ENCODE assay signal across 26 mouse cellular contexts in genomic region chr7:45915011-45915410, GRCm38 (mm10). TPM values are rescaled to one million over a fixed set of nuclear protein-coding genes. Genes with fewer than 3 reads are reported as not detected.
A peak's percentile ranks its signal among the peaks of the same experiment; 100 is the strongest.
DNase-seq lines count a peak whose midpoint lies in the region; ATAC-seq and TF ChIP-seq lines count a peak whose summit lies in the region.
"Had no signal": no experiment of that assay in that cellular context is flagged by ENCODE, and none has a peak within 500 bp of the region (broad histone marks: within the 10 kb centered on the region; RNA-seq: fewer than 3 reads in every experiment).

No protein-coding gene starts in this region.

- H3K27me3 ChIP-seq in intestine, embryonic 16.5 days (replicated peaks; ENCODE audit: control insufficient read depth, insufficient read depth, low read length), result no peaks in the 10 kb centered on the region
- H3K27me3 ChIP-seq in intestine, postnatal 0 days (replicated peaks; ENCODE audit: control insufficient read depth, insufficient read depth, low read length), result no peaks in the 10 kb centered on the region
- H3K27me3 ChIP-seq in limb, embryonic 12.5 days, result no peaks in the 10 kb centered on the region
- no peaks in the 10 kb centered on the region for H3K27me3 ChIP-seq in heart, embryonic 12.5 days (replicated peaks)
- H3K27me3 ChIP-seq: forebrain, embryonic 13.5 days had no signal

- peaks cover 4% of the 10 kb centered on the region for H3K36me3 ChIP-seq in intestine, embryonic 16.5 days (ENCODE audit: control insufficient read depth, insufficient read depth, low read length)
- peaks cover 29% of the 10 kb centered on the region for H3K36me3 ChIP-seq in intestine, postnatal 0 days (ENCODE audit: control insufficient read depth, insufficient read depth)
- H3K36me3 ChIP-seq in limb, embryonic 12.5 days, result peaks cover 27% of the 10 kb centered on the region
- peaks cover 31% of the 10 kb centered on the region for H3K36me3 ChIP-seq in heart, embryonic 12.5 days

- DNase-seq in adrenal gland, postnatal 14 days, result peak; percentile 49
- DNase-seq in adrenal gland, adult 8-10 months, result no peak
- DNase-seq: cerebellum, adult 11 months; cerebellum, adult 2 months; cerebellum, adult 9-11 months; cerebellum, postnatal 25 days; gastrocnemius, postnatal 10 days; gastrocnemius, postnatal 36 days; heart, adult 2 months; kidney, adult 11 months had no signal

- no peak overlapping the region; the same call in 1 of the 2 replicates for H3K27ac ChIP-seq in intestine, embryonic 16.5 days (ENCODE audit: low read length)
- no peak overlapping the region for H3K27ac ChIP-seq in intestine, postnatal 0 days (ENCODE audit: low read depth, low read length)
- peak overlapping the region; percentile 3; the same call in 1 of the 2 replicates for H3K27ac ChIP-seq in limb, embryonic 12.5 days
- no peak overlapping the region for H3K27ac ChIP-seq in heart, embryonic 12.5 days (ENCODE audit: poor library complexity, severe bottlenecking)
- H3K27ac ChIP-seq: forebrain, embryonic 10.5 days; forebrain, embryonic 13.5 days; heart, adult 2 months; heart, embryonic 10.5 days; hindbrain, embryonic 12.5 days; hindbrain, postnatal 0 days had no signal

- ATAC-seq in intestine, embryonic 16.5 days, result no peak
- no peak for ATAC-seq in intestine, postnatal 0 days
- ATAC-seq in limb, embryonic 12.5 days (ENCODE audit: insufficient number of reproducible peaks, insufficient read depth, low FRiP score, low TSS enrichment, low read depth), result no peak
- ATAC-seq in heart, embryonic 12.5 days (ENCODE audit: insufficient number of reproducible peaks, low FRiP score), result no peak
- ATAC-seq: CD4-positive, CD25-positive, alpha-beta regulatory T cell, adult 4 months; forebrain, embryonic 13.5 days; forebrain, embryonic 16.5 days; hindbrain, postnatal 0 days; inflammation-experienced regulatory T-cells, adult 6 months had no signal

- 93% methylated on average over 5 of the region's 5 CpGs for WGBS in intestine, embryonic 16.5 days
- WGBS in intestine, postnatal 0 days, result 81% methylated on average over 5 of the region's 5 CpGs
- WGBS in limb, embryonic 12.5 days, result 80% methylated on average over 5 of the region's 5 CpGs
- 85% methylated on average over 5 of the region's 5 CpGs for WGBS in heart, embryonic 12.5 days

- no peak overlapping the region for H3K4me3 ChIP-seq in intestine, embryonic 16.5 days (ENCODE audit: low read length)
- no peak overlapping the region for H3K4me3 ChIP-seq in intestine, postnatal 0 days (ENCODE audit: low read depth, low read length)
- no peak overlapping the region for H3K4me3 ChIP-seq in limb, embryonic 12.5 days (replicated peaks)
- H3K4me3 ChIP-seq in heart, embryonic 12.5 days, result no peak overlapping the region
- H3K4me3 ChIP-seq: forebrain, embryonic 10.5 days; forebrain, embryonic 13.5 days; heart, adult 2 months; heart, embryonic 10.5 days; hindbrain, embryonic 12.5 days had no signal

- no peak overlapping the region for H3K4me2 ChIP-seq in intestine, embryonic 16.5 days (ENCODE audit: low read depth, low read length)
- H3K4me2 ChIP-seq in intestine, postnatal 0 days (replicated peaks; ENCODE audit: low read depth), result no peak overlapping the region
- no peak overlapping the region for H3K4me2 ChIP-seq in limb, embryonic 12.5 days
- no peak overlapping the region for H3K4me2 ChIP-seq in heart, embryonic 12.5 days
- H3K4me2 ChIP-seq: forebrain, embryonic 13.5 days; hindbrain, embryonic 12.5 days had no signal

- no peaks in the 10 kb centered on the region for H3K9me3 ChIP-seq in intestine, embryonic 16.5 days (ENCODE audit: control insufficient read depth, low read length)
- no peaks in the 10 kb centered on the region for H3K9me3 ChIP-seq in intestine, postnatal 0 days (ENCODE audit: control insufficient read depth)
- H3K9me3 ChIP-seq in limb, embryonic 12.5 days, result no peaks in the 10 kb centered on the region
- no peaks in the 10 kb centered on the region for H3K9me3 ChIP-seq in heart, embryonic 12.5 days (replicated peaks)
- H3K9me3 ChIP-seq: forebrain, embryonic 13.5 days; heart, embryonic 10.5 days; hindbrain, embryonic 12.5 days had no signal

- 0 out of 2 replicates have a peak overlapping the region, but pooled peaks have one; percentile 19 for H3K9ac ChIP-seq in intestine, embryonic 16.5 days (ENCODE audit: low read depth, low read length)
- no peak overlapping the region for H3K9ac ChIP-seq in intestine, postnatal 0 days (ENCODE audit: low read depth, low read length)
- no peak overlapping the region for H3K9ac ChIP-seq in limb, embryonic 12.5 days (replicated peaks)
- no peak overlapping the region for H3K9ac ChIP-seq in heart, embryonic 12.5 days
- H3K9ac ChIP-seq: hindbrain, embryonic 12.5 days had no signal

- TF ChIP-seq CTCF in intestine, postnatal 0 days (IDR thresholded peaks at IDR 0.05; ENCODE audit: low read depth), result no peak

- H3K4me1 ChIP-seq in intestine, embryonic 16.5 days (ENCODE audit: control insufficient read depth, insufficient read depth, low read length), result peaks cover 34% of the 10 kb centered on the region
- no peaks in the 10 kb centered on the region; the same call in 1 of the 2 replicates for H3K4me1 ChIP-seq in intestine, postnatal 0 days (replicated peaks; ENCODE audit: control insufficient read depth, insufficient read depth, low read length)
- H3K4me1 ChIP-seq in limb, embryonic 12.5 days (replicated peaks), result peaks cover 41% of the 10 kb centered on the region
- peaks cover 26% of the 10 kb centered on the region for H3K4me1 ChIP-seq in heart, embryonic 12.5 days (replicated peaks)

RNA-seq across cellular contexts. Expression of gene Emp3, which starts 6.2 kb away (rescaled TPM):
- 212 TPM in 2 replicates for total RNA-seq in adrenal gland, postnatal 14 days (2021)
- 100 to 1,000 TPM; 302 to 612 (median 463) TPM for total RNA-seq in adrenal gland, adult 8-10 months (2022)
- 128 and 147 TPM in 2 replicates for polyA plus RNA-seq in intestine, embryonic 16.5 days (2015; fragmentation: Nextera tagmentation; extraction: Ambion mirVana)
- 82.4 and 83.3 TPM in 2 replicates for polyA plus RNA-seq in intestine, postnatal 0 days (2015; fragmentation: Nextera tagmentation; extraction: Ambion mirVana)
- 58.4 and 59.0 TPM in 2 replicates for polyA plus RNA-seq in limb, embryonic 12.5 days (2016; fragmentation: Nextera tagmentation; extraction: Ambion mirVana)
- 63.1 and 69.0 TPM in 2 replicates for polyA plus RNA-seq in heart, embryonic 12.5 days (2016; fragmentation: Nextera tagmentation; extraction: Ambion mirVana)

RNA-seq across cellular contexts. Expression of gene Ccdc114, which starts 8.9 kb away (rescaled TPM):
- 9.7 and 11.0 TPM in 2 replicates for total RNA-seq in adrenal gland, postnatal 14 days (2021)
- 10 to 100 TPM; 17.8 to 92.8 (median 47.9) TPM for total RNA-seq in adrenal gland, adult 8-10 months (2022)
- polyA plus RNA-seq in intestine, embryonic 16.5 days (2015; fragmentation: Nextera tagmentation; extraction: Ambion mirVana), result 4.0 and 4.3 TPM in 2 replicates
- 2.9 and 3.3 TPM in 2 replicates for polyA plus RNA-seq in intestine, postnatal 0 days (2015; fragmentation: Nextera tagmentation; extraction: Ambion mirVana)
- polyA plus RNA-seq in limb, embryonic 12.5 days (2016; fragmentation: Nextera tagmentation; extraction: Ambion mirVana), result 4.3 and 5.2 TPM in 2 replicates
- 2.4 and 3.5 TPM in 2 replicates for polyA plus RNA-seq in heart, embryonic 12.5 days (2016; fragmentation: Nextera tagmentation; extraction: Ambion mirVana)

RNA-seq across cellular contexts. Expression of gene Tmem143, which starts 18.3 kb away (rescaled TPM):
- 80.0 and 80.8 TPM in 2 replicates for total RNA-seq in adrenal gland, postnatal 14 days (2021)
- 10 to 100 TPM; 36.3 to 60.3 (median 52.9) TPM for total RNA-seq in adrenal gland, adult 8-10 months (2022)
- 8.1 TPM in 2 replicates for polyA plus RNA-seq in intestine, embryonic 16.5 days (2015; fragmentation: Nextera tagmentation; extraction: Ambion mirVana)
- polyA plus RNA-seq in intestine, postnatal 0 days (2015; fragmentation: Nextera tagmentation; extraction: Ambion mirVana), result 6.8 and 7.4 TPM in 2 replicates
- polyA plus RNA-seq in limb, embryonic 12.5 days (2016; fragmentation: Nextera tagmentation; extraction: Ambion mirVana), result 5.0 and 6.0 TPM in 2 replicates
- 5.8 and 7.2 TPM in 2 replicates for polyA plus RNA-seq in heart, embryonic 12.5 days (2016; fragmentation: Nextera tagmentation; extraction: Ambion mirVana)

RNA-seq across cellular contexts. Expression of gene Syngr4, which starts 18.5 kb away (rescaled TPM):
- 0.59 TPM in 1 of 2 replicates, not detected in the other for total RNA-seq in adrenal gland, postnatal 14 days (2021)
- total RNA-seq in adrenal gland, adult 8-10 months (2022), result under 1 TPM in 1 of 4 experiments, not detected in 3; 0.78 TPM
- 0.62 and 0.98 TPM in 2 replicates for polyA plus RNA-seq in intestine, embryonic 16.5 days (2015; fragmentation: Nextera tagmentation; extraction: Ambion mirVana)
- 0.72 and 0.75 TPM in 2 replicates for polyA plus RNA-seq in intestine, postnatal 0 days (2015; fragmentation: Nextera tagmentation; extraction: Ambion mirVana)
- polyA plus RNA-seq in limb, embryonic 12.5 days (2016; fragmentation: Nextera tagmentation; extraction: Ambion mirVana), result 0.41 and 0.65 TPM in 2 replicates
- polyA plus RNA-seq in heart, embryonic 12.5 days (2016; fragmentation: Nextera tagmentation; extraction: Ambion mirVana), result 0.89 and 1.2 TPM in 2 replicates
- total RNA-seq: gastrocnemius, adult 18-20 months; gastrocnemius, postnatal 36 days; heart, adult 2 months; heart, postnatal 25 days; hematopoietic stem cell, adult 5-6 weeks; hindbrain, postnatal 0 days had no signal
- polyA plus RNA-seq: CD4-positive, CD25-positive, alpha-beta regulatory T cell, adult 4 months; cerebellum, adult 2 months; forebrain, embryonic 16.5 days had no signal

RNA-seq across cellular contexts. Expression of gene Grin2d, which starts 36.8 kb away (rescaled TPM):
- total RNA-seq in adrenal gland, postnatal 14 days (2021), result 0.93 and 1.2 TPM in 2 replicates
- total RNA-seq in adrenal gland, adult 8-10 months (2022), result 1 to 10 TPM in 3 of 4 experiments, under 1 TPM in 1; 0.78 to 1.4 (median 1.2) TPM
- polyA plus RNA-seq in intestine, embryonic 16.5 days (2015; fragmentation: Nextera tagmentation; extraction: Ambion mirVana), result 0.31 and 0.39 TPM in 2 replicates
- polyA plus RNA-seq in intestine, postnatal 0 days (2015; fragmentation: Nextera tagmentation; extraction: Ambion mirVana), result 0.66 and 1.1 TPM in 2 replicates
- polyA plus RNA-seq in limb, embryonic 12.5 days (2016; fragmentation: Nextera tagmentation; extraction: Ambion mirVana), result 0.35 and 0.37 TPM in 2 replicates
- 0.37 and 0.42 TPM in 2 replicates for polyA plus RNA-seq in heart, embryonic 12.5 days (2016; fragmentation: Nextera tagmentation; extraction: Ambion mirVana)
- total RNA-seq: granulocyte monocyte progenitor cell, adult 5-6 weeks had no signal
- polyA plus RNA-seq: inflammation-experienced regulatory T-cells, adult 6 months had no signal
